Mouse (Mus musculus): Measurements from ENCODE around the gene Panx2.

DNA sequence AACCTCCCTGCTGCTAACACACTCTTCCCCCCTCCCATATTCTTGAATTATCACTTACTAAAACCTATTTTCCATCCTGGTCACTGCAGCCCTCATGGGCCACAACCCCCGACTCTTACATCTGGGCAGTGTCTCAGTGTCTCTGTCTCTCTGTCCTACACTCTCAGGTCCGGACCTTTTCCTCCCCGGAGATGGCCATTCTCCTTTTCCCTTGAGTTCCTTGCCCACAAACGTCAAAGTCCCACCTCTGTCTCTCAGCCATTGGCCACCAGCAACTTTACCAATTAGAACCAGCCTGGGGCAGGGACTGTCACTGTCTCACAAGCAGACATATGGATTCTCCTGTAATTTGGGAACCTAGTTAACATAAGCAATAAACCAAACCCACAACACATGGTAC lies 13.2 kb upstream of the Panx2 start:
- TF ChIP-seq MYOD1 (IDR thresholded peaks at IDR 0.05; ENCODE audit: control insufficient read depth in 1 of 3, insufficient read length in 2 of 3, low read depth in 2 of 3) (no peak), TCF12 (IDR thresholded peaks at IDR 0.05; ENCODE audit: insufficient read depth, poor library complexity, severe bottlenecking) (no peak), E2F4 (IDR thresholded peaks at IDR 0.05; ENCODE audit: insufficient read depth) (no peak), TCF3 (IDR thresholded peaks at IDR 0.05; ENCODE audit: insufficient read length, low read depth) (no peak), POLR2A (IDR thresholded peaks at IDR 0.05; ENCODE audit: insufficient read length, low read depth) (no peak), MAX (IDR thresholded peaks at IDR 0.05; ENCODE audit: low read depth) (no peak), POLR2AphosphoS2 (IDR thresholded peaks at IDR 0.05; ENCODE audit: insufficient read length, low read depth) (no peak), USF1 (IDR thresholded peaks at IDR 0.05; ENCODE audit: low read depth) (no peak), CEBPB (IDR thresholded peaks at IDR 0.05; ENCODE audit: insufficient read depth, poor library complexity, severe bottlenecking) (no peak), MYOG (IDR thresholded peaks at IDR 0.05; ENCODE audit: control insufficient read depth in 1 of 3, insufficient read depth in 1 of 3, insufficient read length in 2 of 3, low read depth in 2 of 3) (no peak)
